Mouse (Mus musculus): ENCODE results near the gene N4bp1. TPM values are rescaled to one million over a fixed set of nuclear protein-coding genes. Genes with fewer than 3 reads are reported as not detected.
A peak's percentile ranks its signal among the peaks of the same experiment; 100 is the strongest.

N4bp1 gene
- polyA plus RNA-seq, 1 experiment, result 13.2 TPM

GRCm38 (mm10) chr8:86826538-86826937 lies 58.5 kb downstream of the N4bp1 start:
- Histone ChIP-seq H3K27me3 (replicated peaks; ENCODE audit: control insufficient read depth, insufficient read depth, low read length) (no peaks in the 10 kb centered on the region), H3K4me1 (ENCODE audit: control insufficient read depth, insufficient read depth, low read length) (no peaks in the 10 kb centered on the region), H3K36me3 (ENCODE audit: control insufficient read depth, insufficient read depth, low read length) (no peaks in the 10 kb centered on the region), H3K27ac (ENCODE audit: insufficient read depth, low read depth, low read length) (no peak overlapping the region), H3K4me3 (ENCODE audit: insufficient read depth, low read depth, low read length) (no peak overlapping the region)
- DNase-seq, result no peak
- no peak for TF ChIP-seq POLR2A (IDR thresholded peaks at IDR 0.05; ENCODE audit: low read depth, low read length)
- TF ChIP-seq CTCF (conservative IDR thresholded peaks at IDR 0.05; ENCODE audit: insufficient read depth, insufficient read length, low read depth, low read length), result no peak

- no peak for TF ChIP-seq POLR2A (IDR thresholded peaks at IDR 0.05; ENCODE audit: low read depth, low read length)
- TF ChIP-seq CTCF (conservative IDR thresholded peaks at IDR 0.05; ENCODE audit: insufficient read depth, insufficient read length, low read depth, low read length), result no peak
- Histone ChIP-seq H3K4me3 (ENCODE audit: insufficient read depth, low read depth, low read length) (no peak overlapping the region), H3K4me1 (ENCODE audit: control insufficient read depth, insufficient read depth, low read length) (no peaks in the 10 kb centered on the region), H3K36me3 (ENCODE audit: control insufficient read depth, insufficient read depth, low read length) (no peaks in the 10 kb centered on the region), H3K27ac (ENCODE audit: insufficient read depth, low read depth, low read length) (no peak overlapping the region), H3K27me3 (replicated peaks; ENCODE audit: control insufficient read depth, insufficient read depth, low read length) (no peaks in the 10 kb centered on the region)
- DNase-seq, result no peak
- WGBS, result 77% methylated on average over 9 of the region's 9 CpGs
Observed at GRCm38 (mm10) chr8:86825674-86826448, 59.2 kb downstream of the N4bp1 start.

DNA sequence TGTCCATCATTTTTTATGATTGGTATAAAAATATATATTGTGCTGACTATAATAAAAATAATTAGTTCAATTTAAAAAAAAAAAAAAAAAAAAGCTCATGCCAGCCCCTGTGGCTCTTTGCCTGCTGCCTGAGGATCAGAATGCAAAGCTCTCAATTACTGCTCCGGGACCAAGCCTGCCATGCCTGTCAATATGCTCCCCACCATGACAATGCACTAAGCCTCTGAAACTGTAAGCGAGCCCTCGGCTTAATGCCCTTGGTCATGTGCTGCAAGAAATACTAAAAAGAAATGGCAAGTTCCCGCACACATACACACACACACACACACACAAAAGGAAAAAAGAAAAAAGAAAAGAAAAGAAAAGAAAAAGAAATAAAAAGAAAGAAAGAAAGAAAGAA lies 60.3 kb downstream of the N4bp1 start:
- Histone ChIP-seq H3K27me3 (replicated peaks; ENCODE audit: control insufficient read depth, insufficient read depth, low read length) (no peaks in the 10 kb centered on the region), H3K4me1 (ENCODE audit: control insufficient read depth, insufficient read depth, low read length) (no peaks in the 10 kb centered on the region), H3K4me3 (ENCODE audit: insufficient read depth, low read depth, low read length) (no peak overlapping the region), H3K36me3 (ENCODE audit: control insufficient read depth, insufficient read depth, low read length) (no peaks in the 10 kb centered on the region), H3K27ac (ENCODE audit: insufficient read depth, low read depth, low read length) (no peak overlapping the region)
- WGBS, result 73% methylated on average over 4 of the region's 4 CpGs
- DNase-seq, result no peak
- no peak for TF ChIP-seq POLR2A (IDR thresholded peaks at IDR 0.05; ENCODE audit: low read depth, low read length)
- no peak for TF ChIP-seq CTCF (conservative IDR thresholded peaks at IDR 0.05; ENCODE audit: insufficient read depth, insufficient read length, low read depth, low read length)

- peak; percentile 74 for TF ChIP-seq CTCF (conservative IDR thresholded peaks at IDR 0.05; ENCODE audit: insufficient read depth, insufficient read length, low read depth, low read length)
- TF ChIP-seq POLR2A (IDR thresholded peaks at IDR 0.05; ENCODE audit: low read depth, low read length), result no peak
- Histone ChIP-seq H3K4me1 (ENCODE audit: control insufficient read depth, insufficient read depth, low read length) (no peaks in the 10 kb centered on the region), H3K27ac (ENCODE audit: insufficient read depth, low read depth, low read length) (no peak overlapping the region), H3K36me3 (ENCODE audit: control insufficient read depth, insufficient read depth, low read length) (no peaks in the 10 kb centered on the region), H3K4me3 (ENCODE audit: insufficient read depth, low read depth, low read length) (no peak overlapping the region), H3K27me3 (replicated peaks; ENCODE audit: control insufficient read depth, insufficient read depth, low read length) (no peaks in the 10 kb centered on the region)
- 17% methylated on average over 3 of the region's 3 CpGs for WGBS
- peak; percentile 23 for DNase-seq
Observed at GRCm38 (mm10) chr8:86820756-86821201, 64.3 kb downstream of the N4bp1 start.

DNA sequence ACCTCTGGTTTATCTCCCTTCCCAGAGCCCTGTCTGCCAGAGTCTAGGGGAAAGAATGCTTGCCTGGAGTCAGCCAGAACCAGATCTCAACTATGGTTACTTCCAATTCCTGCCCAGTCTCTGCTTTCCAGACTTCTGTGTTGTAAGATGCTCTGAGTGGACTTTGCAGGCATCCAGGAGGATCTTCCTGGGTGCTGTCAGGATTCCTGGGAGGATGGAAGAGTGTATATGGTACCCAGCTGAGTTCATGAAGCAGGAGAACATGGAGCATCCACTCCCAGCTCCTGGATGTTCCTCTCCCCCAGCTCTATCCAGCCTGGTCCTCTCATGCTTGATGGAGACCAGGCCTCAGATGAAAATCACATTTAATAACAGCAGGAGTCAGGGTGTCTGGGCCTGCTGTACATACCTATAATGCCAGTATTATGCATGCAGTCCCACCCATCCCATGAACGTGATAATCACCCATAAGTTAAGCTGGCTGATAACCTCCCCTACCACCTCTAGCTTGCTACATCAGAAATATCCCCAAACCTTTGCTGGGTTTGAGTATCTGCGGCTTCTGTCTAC lies 64.8 kb downstream of the N4bp1 start:
- no peak overlapping the region for H3K27ac ChIP-seq (ENCODE audit: insufficient read depth, low read depth, low read length)
- H3K36me3 ChIP-seq (ENCODE audit: control insufficient read depth, insufficient read depth, low read length), result no peaks in the 10 kb centered on the region
- WGBS, result 77% methylated on average over 2 of the region's 2 CpGs
- no peaks in the 10 kb centered on the region for H3K27me3 ChIP-seq (replicated peaks; ENCODE audit: control insufficient read depth, insufficient read depth, low read length)
- no peak for DNase-seq
- no peaks in the 10 kb centered on the region for H3K4me1 ChIP-seq (ENCODE audit: control insufficient read depth, insufficient read depth, low read length)
- no peak overlapping the region for H3K4me3 ChIP-seq (ENCODE audit: insufficient read depth, low read depth, low read length)
- TF ChIP-seq CTCF (conservative IDR thresholded peaks at IDR 0.05; ENCODE audit: insufficient read depth, insufficient read length, low read depth, low read length) (no peak), POLR2A (IDR thresholded peaks at IDR 0.05; ENCODE audit: low read depth, low read length) (no peak)

- Histone ChIP-seq H3K27ac (ENCODE audit: insufficient read depth, low read depth, low read length) (no peak overlapping the region), H3K4me1 (ENCODE audit: control insufficient read depth, insufficient read depth, low read length) (no peaks in the 10 kb centered on the region), H3K27me3 (replicated peaks; ENCODE audit: control insufficient read depth, insufficient read depth, low read length) (no peaks in the 10 kb centered on the region), H3K4me3 (ENCODE audit: insufficient read depth, low read depth, low read length) (no peak overlapping the region), H3K36me3 (ENCODE audit: control insufficient read depth, insufficient read depth, low read length) (no peaks in the 10 kb centered on the region)
- no peak for DNase-seq
- 56% methylated on average over 6 of the region's 6 CpGs for WGBS
- TF ChIP-seq POLR2A (IDR thresholded peaks at IDR 0.05; ENCODE audit: low read depth, low read length), result no peak
- TF ChIP-seq CTCF (conservative IDR thresholded peaks at IDR 0.05; ENCODE audit: insufficient read depth, insufficient read length, low read depth, low read length), result no peak
Observed at GRCm38 (mm10) chr8:86819426-86819825, 65.6 kb downstream of the N4bp1 start.
